Mouse (Mus musculus): ENCODE measurements around the gene Erf. TPM values are rescaled to one million over a fixed set of nuclear protein-coding genes. Genes with fewer than 3 reads are reported as not detected.

Erf gene
- polyA plus RNA-seq (2015; fragmentation: Nextera tagmentation; extraction: Ambion mirVana) = 7.6 and 8.3 TPM in 2 replicates

GRCm38 (mm10) chr7:25250141-25250972, at the start of gene Erf:
Gene Erf (minus strand): TSS chr7:25250761.

GRCm38 (mm10) chr7:25297454-25298325, 47.1 kb upstream of the Erf start, which contains the start of gene Pafah1b3:
Gene Pafah1b3 (minus strand): TSS chr7:25297986.

GRCm38 (mm10) chr7:25267301-25267750, 16.8 kb upstream of the Erf start, which contains the start of gene Cic:
Gene Cic (plus strand): TSS chr7:25267704.

GRCm38 (mm10) chr7:25237249-25238014, 13.1 kb downstream of the Erf start, which contains the start of gene Gsk3a:
Gene Gsk3a (minus strand): TSS chr7:25237851.

GRCm38 (mm10) chr7:25221102-25221883, 29.3 kb downstream of the Erf start, which contains the start of gene Zfp526:
Gene Zfp526 (plus strand): TSS chr7:25221425.

DNA sequence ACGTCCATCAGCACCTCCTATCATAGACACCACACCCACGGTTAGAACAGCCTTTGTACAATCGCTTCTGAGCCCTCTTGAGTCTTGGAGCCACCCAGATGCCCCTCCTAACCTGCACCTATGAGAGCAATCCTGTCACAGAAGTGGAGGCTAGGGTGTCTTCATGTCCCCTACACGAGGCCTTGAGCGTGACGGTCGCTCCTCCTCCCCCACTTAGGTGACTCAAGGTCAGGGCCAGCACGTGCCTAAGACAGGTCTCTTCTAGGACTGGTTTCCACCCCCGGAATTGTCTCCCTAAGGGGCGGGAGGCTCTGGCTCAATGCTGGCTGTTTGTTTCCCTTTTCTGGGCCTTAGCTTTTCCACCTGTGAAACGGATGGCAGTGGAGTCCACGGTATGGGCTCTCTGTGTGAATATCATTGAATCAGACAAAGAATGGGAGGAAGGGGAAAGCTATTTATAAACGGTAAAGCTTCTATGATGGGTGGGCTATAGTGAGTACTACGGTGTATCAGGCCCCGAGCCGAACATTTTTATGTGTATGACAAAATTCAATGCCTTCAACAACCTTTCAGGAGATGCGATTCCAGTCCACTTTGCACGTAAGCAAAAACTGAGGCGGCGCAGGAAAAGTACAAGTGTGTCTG, 30.0 kb downstream of the Erf start, which contains the start of gene Dedd2:
TSS of gene Dedd2 (minus strand) at position 159 of the 645 bp plus-strand sequence.

Small RNA genes within 50 kb of the gene (microRNA-seq; reads per million reads assigned to microRNA genes)
- gene Mir7048 (ENCODE audit: borderline replicate concordance, insufficient number of aligned reads) = not detected

Other genes starting within 250 kb of the Erf start
- gene Atp1a3, start 244.8 kb downstream of the Erf start, polyA plus RNA-seq (2015; fragmentation: Nextera tagmentation; extraction: Ambion mirVana) = 55.3 and 60.0 TPM in 2 replicates
- 4.1 and 5.5 TPM in 2 replicates for gene Grik5, start 178.4 kb downstream of the Erf start, polyA plus RNA-seq (2015; fragmentation: Nextera tagmentation; extraction: Ambion mirVana)
- 14.3 and 18.7 TPM in 2 replicates for gene Zfp574, start 178.2 kb downstream of the Erf start, polyA plus RNA-seq (2015; fragmentation: Nextera tagmentation; extraction: Ambion mirVana)
- 4.9 and 12.6 TPM in 2 replicates for gene Pou2f2, start 71.0 kb downstream of the Erf start, polyA plus RNA-seq (2015; fragmentation: Nextera tagmentation; extraction: Ambion mirVana)
- gene Dedd2, start 30.1 kb downstream of the Erf start, polyA plus RNA-seq (2015; fragmentation: Nextera tagmentation; extraction: Ambion mirVana) = 12.6 and 13.3 TPM in 2 replicates
- gene Zfp526, start 29.3 kb downstream of the Erf start, polyA plus RNA-seq (2015; fragmentation: Nextera tagmentation; extraction: Ambion mirVana) = 1.5 and 2.4 TPM in 2 replicates
- gene Gsk3a, start 12.9 kb downstream of the Erf start, polyA plus RNA-seq (2015; fragmentation: Nextera tagmentation; extraction: Ambion mirVana) = 8.4 and 10.2 TPM in 2 replicates
- gene Cic, start 16.9 kb upstream of the Erf start, polyA plus RNA-seq (2015; fragmentation: Nextera tagmentation; extraction: Ambion mirVana) = 21.1 and 23.1 TPM in 2 replicates
- gene Pafah1b3, start 47.2 kb upstream of the Erf start, polyA plus RNA-seq (2015; fragmentation: Nextera tagmentation; extraction: Ambion mirVana) = 102 and 162 TPM in 2 replicates
- 0.13 TPM in 1 of 2 replicates, not detected in the other for gene Prr19, start 50.6 kb upstream of the Erf start, polyA plus RNA-seq (2015; fragmentation: Nextera tagmentation; extraction: Ambion mirVana)
- gene Tmem145, start 55.3 kb upstream of the Erf start, polyA plus RNA-seq (2015; fragmentation: Nextera tagmentation; extraction: Ambion mirVana) = 3.8 and 7.2 TPM in 2 replicates
- 7.3 and 8.4 TPM in 2 replicates for gene Megf8, start 66.4 kb upstream of the Erf start, polyA plus RNA-seq (2015; fragmentation: Nextera tagmentation; extraction: Ambion mirVana)
- 0.87 and 12.3 TPM in 2 replicates for gene Cnfn, start 119.0 kb upstream of the Erf start, polyA plus RNA-seq (2015; fragmentation: Nextera tagmentation; extraction: Ambion mirVana)
- gene Lipe, start 147.9 kb upstream of the Erf start, polyA plus RNA-seq (2015; fragmentation: Nextera tagmentation; extraction: Ambion mirVana) = 12.9 and 34.8 TPM in 2 replicates
- gene Cxcl17, start 162.1 kb upstream of the Erf start, polyA plus RNA-seq (2015; fragmentation: Nextera tagmentation; extraction: Ambion mirVana) = 0.43 TPM in 1 of 2 replicates, not detected in the other
- gene Ceacam1, start 226.8 kb upstream of the Erf start, polyA plus RNA-seq (2015; fragmentation: Nextera tagmentation; extraction: Ambion mirVana) = 9.0 and 17.7 TPM in 2 replicates